Mouse (Mus musculus) liver, embryonic 16.5 days (tissue): ENCODE data around the gene Dnajb4. TPM values are rescaled to one million over a fixed set of nuclear protein-coding genes. Genes with fewer than 3 reads are reported as not detected.
"Not testable (repeated sequence)": the region's sequence is repeated elsewhere in the genome, so short reads cannot be mapped to it uniquely, and the experiment has no call there.

ENCODE experiments used
- ATAC-seq: fragments of 200-750 bp; cut with Nextera tagmentation; 2 replicates; pipeline ENCODE4 v1.8.0; 2017; ENCODE audit warnings: low read depth, mild to moderate bottlenecking, moderate number of reproducible peaks, moderate library complexity
- H3K27ac ChIP-seq: fragments of 300-500 bp; sonication (generic); 2 replicates; pipeline ENCODE4 v1.5.1; 2014; ENCODE audit warnings: mild to moderate bottlenecking, low read length
- H3K27me3 ChIP-seq: fragments of 300-500 bp; sonication (generic); 2 replicates; pipeline ENCODE4 v1.6.1; 2014; ENCODE audit warnings: low read depth, low read length, mixed read lengths; ENCODE audit not compliant: control insufficient read depth, insufficient read depth
- H3K36me3 ChIP-seq: fragments of 300-500 bp; sonication (generic); 2 replicates; pipeline ENCODE4 v1.6.1; 2014; ENCODE audit warnings: mild to moderate bottlenecking; ENCODE audit not compliant: control insufficient read depth, insufficient read depth
- H3K4me1 ChIP-seq: fragments of 300-500 bp; sonication (generic); 2 replicates; pipeline ENCODE4 v1.6.1; 2014; ENCODE audit warnings: low read depth, low read length, mixed read lengths; ENCODE audit not compliant: control insufficient read depth
- H3K4me2 ChIP-seq: fragments of 300-500 bp; sonication (generic); 2 replicates; pipeline ENCODE4 v1.6.1; 2014; ENCODE audit warnings: low read depth, low read length, mixed read lengths
- H3K4me3 ChIP-seq: fragments of 300-500 bp; sonication (generic); 2 replicates; pipeline ENCODE4 v1.5.1; 2014; ENCODE audit warnings: low read depth, mild to moderate bottlenecking, low read length
- H3K9ac ChIP-seq: fragments of 300-500 bp; sonication (generic); 2 replicates; pipeline ENCODE4 v1.6.1; 2014; ENCODE audit warnings: low read depth, low read length
- H3K9me3 ChIP-seq: fragments of 300-500 bp; sonication (generic); replicated peaks from 2 replicates; pipeline ENCODE4 v1.6.1; 2016; ENCODE audit warnings: low read length; ENCODE audit not compliant: control insufficient read depth
- WGBS: fragments of 180-500 bp; shearing (Covaris S2); extraction: QIAGEN DNeasy Blood & Tissue Kit; methylation state at CpG from one replicate; pipeline ENCODE4 v1.1.7; 2014; ENCODE audit not compliant: insufficient replicate concordance; 5-methylcytosine and 5-hydroxymethylcytosine counted together
- polyA plus RNA-seq: library from polyadenylated mRNA; unstranded; fragments of >200 nt; fragmentation: Nextera tagmentation; extraction: Ambion mirVana; gene quantifications from 2 replicates; pipeline ENCODE4 v1.2.1, GENCODE M21; 2015

The Dnajb4 gene
- polyA plus RNA-seq, 1 experiment from 2014 or later, result 37.1 TPM

DNA sequence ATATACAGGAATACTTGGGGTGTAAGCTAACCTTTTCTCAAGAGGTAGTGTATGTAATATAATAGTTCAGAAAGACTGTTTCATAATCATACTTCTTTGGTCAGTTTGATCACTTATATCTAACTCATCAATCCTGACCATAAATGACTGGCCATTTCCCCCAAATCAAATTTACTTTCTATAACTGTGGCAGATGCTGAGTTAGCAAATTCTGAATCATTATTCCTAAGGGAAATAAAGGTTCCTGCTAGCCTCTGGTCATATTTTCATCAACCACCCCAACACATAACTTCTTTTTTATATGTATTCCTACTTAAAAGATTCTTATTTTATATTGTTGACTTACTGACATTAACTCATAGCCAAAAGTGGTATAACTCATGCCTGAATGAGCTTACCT lies 7.2 kb downstream of the Dnajb4 start:
- no peaks in the 10 kb centered on the region for H3K9me3 ChIP-seq
- no peak for ATAC-seq
- H3K4me1 ChIP-seq, result peaks cover 6% of the 10 kb centered on the region
- no peak overlapping the region for H3K4me2 ChIP-seq
- no peaks in the 10 kb centered on the region for H3K27me3 ChIP-seq
- H3K36me3 ChIP-seq, result no peaks in the 10 kb centered on the region; the same call in 1 of the 2 replicates
- H3K27ac ChIP-seq, result no peak overlapping the region
- no peak overlapping the region for H3K4me3 ChIP-seq
- no peak overlapping the region for H3K9ac ChIP-seq

DNA sequence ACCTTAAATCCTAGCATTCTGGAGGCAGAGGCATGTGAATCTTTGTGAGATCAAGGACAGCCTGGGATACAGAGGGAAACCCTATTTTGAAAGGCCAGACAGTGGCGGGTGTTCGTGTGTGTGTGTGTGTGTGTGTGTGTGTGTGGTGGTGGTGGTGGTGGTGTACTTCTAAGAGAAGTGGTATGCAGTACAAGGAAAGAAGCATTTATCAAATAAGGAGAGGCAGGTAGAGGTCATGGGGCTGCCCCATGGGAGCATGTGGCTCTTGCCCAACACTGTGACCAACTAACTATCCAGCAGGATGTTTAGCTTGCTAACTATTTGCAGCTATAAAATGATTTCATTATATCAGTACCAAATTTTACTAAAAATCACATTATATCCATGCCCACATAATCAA lies 8.5 kb downstream of the Dnajb4 start:
- ATAC-seq, result no peak
- Histone ChIP-seq H3K4me3 (no peak overlapping the region), H3K36me3 (no peaks in the 10 kb centered on the region; the same call in 1 of the 2 replicates), H3K9me3 (no peaks in the 10 kb centered on the region), H3K9ac (no peak overlapping the region), H3K27me3 (no peaks in the 10 kb centered on the region), H3K27ac (peak overlapping the region; percentile 79), H3K4me1 (peaks cover 3% of the 10 kb centered on the region; the same call in 1 of the 2 replicates), H3K4me2 (no peak overlapping the region)
- WGBS, result 82% methylated on average over 2 of the region's 2 CpGs

GRCm38 (mm10) chr3:152201181-152201580 lies 8.9 kb downstream of the Dnajb4 start:
- 79% methylated on average over 3 of the region's 3 CpGs for WGBS
- Histone ChIP-seq H3K4me1 (peaks cover 3% of the 10 kb centered on the region; the same call in 1 of the 2 replicates), H3K9ac (no peak overlapping the region), H3K4me2 (no peak overlapping the region), H3K36me3 (no peaks in the 10 kb centered on the region; the same call in 1 of the 2 replicates), H3K4me3 (no peak overlapping the region), H3K27me3 (no peaks in the 10 kb centered on the region), H3K9me3 (no peaks in the 10 kb centered on the region), H3K27ac (peak overlapping the region; percentile 79)
- ATAC-seq, result peak; percentile 48

DNA sequence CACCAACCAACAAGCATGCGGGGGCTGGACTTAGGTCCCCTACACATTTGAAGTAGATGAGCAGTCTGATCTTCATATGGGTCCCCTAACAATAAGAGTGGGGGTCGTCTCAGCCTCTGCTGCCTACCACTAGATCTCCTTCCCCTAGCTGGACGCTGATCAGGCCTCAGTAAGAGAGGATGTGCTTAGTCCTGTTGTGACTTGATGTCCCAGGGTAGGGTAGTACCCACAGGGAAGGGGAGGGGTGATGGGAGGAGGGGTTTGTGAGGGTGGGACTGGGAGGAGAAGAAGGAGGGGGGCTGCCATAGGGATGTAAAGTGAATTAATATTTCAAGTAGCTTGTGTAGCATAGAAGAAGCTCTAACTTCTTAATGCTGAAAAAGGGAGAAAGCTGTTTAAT lies 11.0 kb downstream of the Dnajb4 start:
- Histone ChIP-seq H3K27ac (no peak overlapping the region; the same call in 1 of the 2 replicates), H3K9me3 (no peaks in the 10 kb centered on the region), H3K4me1 (peaks cover 3% of the 10 kb centered on the region; the same call in 1 of the 2 replicates), H3K36me3 (no peaks in the 10 kb centered on the region; the same call in 1 of the 2 replicates), H3K4me3 (peak overlapping the region; percentile 31), H3K9ac (no peak overlapping the region), H3K27me3 (no peaks in the 10 kb centered on the region), H3K4me2 (peak overlapping the region; percentile 46)
- 55% methylated on average over 3 of the region's 3 CpGs for WGBS
- ATAC-seq, result no peak

DNA sequence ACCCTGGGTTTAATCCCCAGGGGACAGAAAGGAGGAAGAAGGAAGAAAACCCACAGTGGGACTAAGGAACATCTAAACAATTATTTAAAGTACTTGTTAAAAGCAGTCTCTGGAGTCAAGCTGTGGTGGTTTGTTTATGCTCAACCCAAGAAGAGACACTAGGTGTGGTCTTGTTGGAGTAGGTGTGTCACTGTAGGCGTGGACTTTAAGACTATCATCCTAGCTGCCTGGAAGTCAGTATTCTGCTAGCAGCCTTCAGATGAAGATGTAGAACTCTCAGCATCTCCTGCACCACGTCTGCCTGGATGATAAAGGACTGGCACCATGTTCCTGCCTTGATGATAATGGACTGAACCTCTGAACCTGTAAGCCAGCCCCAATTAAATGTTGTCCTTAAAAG lies 12.9 kb downstream of the Dnajb4 start:
- not testable (repeated sequence) for H3K36me3 ChIP-seq, H3K27me3 ChIP-seq, H3K4me1 ChIP-seq, H3K9me3 ChIP-seq
- peak; percentile 81 for ATAC-seq
- peak overlapping the region; percentile 60 for H3K4me2 ChIP-seq
- WGBS, result 19% methylated on average over 2 of the region's 2 CpGs
- peak overlapping the region; percentile 61 for H3K4me3 ChIP-seq
- peak overlapping the region; percentile 94 for H3K27ac ChIP-seq
- peak overlapping the region; percentile 50 for H3K9ac ChIP-seq

GRCm38 (mm10) chr3:152193635-152194097 lies 16.4 kb downstream of the Dnajb4 start:
- Histone ChIP-seq H3K4me3 (peak overlapping the region; percentile 79), H3K27ac (peak overlapping the region; percentile 98), H3K4me1 (peaks cover 16% of the 10 kb centered on the region), H3K9ac (peak overlapping the region; percentile 84), H3K27me3 (no peaks in the 10 kb centered on the region), H3K9me3 (no peaks in the 10 kb centered on the region), H3K36me3 (no peaks in the 10 kb centered on the region), H3K4me2 (peak overlapping the region; percentile 62)
- under 1% methylated on average over 17 of the region's 17 CpGs for WGBS
- peak; percentile 93 for ATAC-seq

DNA sequence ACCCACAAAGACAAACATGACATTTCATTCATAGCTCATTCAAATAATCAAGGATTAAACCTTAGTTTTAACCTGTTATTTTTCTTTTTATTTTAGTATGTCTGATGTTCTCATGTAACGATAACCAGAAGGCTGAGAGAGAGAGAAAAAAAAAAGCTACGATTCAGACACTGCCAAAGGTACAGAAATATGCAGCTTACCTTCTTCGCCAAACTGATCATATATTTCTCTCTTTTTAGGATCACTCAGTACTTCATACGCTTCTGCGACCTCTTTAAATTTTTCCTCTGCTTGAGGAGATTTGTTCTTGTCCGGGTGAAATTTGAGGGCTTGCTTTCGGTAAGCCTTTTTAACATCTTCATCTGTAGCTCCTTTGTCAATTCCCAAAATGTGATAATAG lies 16.9 kb downstream of the Dnajb4 start:
- under 1% methylated on average over 7 of the region's 7 CpGs for WGBS
- Histone ChIP-seq H3K9ac (peak overlapping the region; percentile 84), H3K4me2 (peak overlapping the region; percentile 47), H3K27me3 (no peaks in the 10 kb centered on the region), H3K27ac (peak overlapping the region; percentile 98), H3K9me3 (no peaks in the 10 kb centered on the region), H3K36me3 (no peaks in the 10 kb centered on the region), H3K4me1 (peaks cover 17% of the 10 kb centered on the region), H3K4me3 (peak overlapping the region; percentile 79)
- no peak for ATAC-seq

DNA sequence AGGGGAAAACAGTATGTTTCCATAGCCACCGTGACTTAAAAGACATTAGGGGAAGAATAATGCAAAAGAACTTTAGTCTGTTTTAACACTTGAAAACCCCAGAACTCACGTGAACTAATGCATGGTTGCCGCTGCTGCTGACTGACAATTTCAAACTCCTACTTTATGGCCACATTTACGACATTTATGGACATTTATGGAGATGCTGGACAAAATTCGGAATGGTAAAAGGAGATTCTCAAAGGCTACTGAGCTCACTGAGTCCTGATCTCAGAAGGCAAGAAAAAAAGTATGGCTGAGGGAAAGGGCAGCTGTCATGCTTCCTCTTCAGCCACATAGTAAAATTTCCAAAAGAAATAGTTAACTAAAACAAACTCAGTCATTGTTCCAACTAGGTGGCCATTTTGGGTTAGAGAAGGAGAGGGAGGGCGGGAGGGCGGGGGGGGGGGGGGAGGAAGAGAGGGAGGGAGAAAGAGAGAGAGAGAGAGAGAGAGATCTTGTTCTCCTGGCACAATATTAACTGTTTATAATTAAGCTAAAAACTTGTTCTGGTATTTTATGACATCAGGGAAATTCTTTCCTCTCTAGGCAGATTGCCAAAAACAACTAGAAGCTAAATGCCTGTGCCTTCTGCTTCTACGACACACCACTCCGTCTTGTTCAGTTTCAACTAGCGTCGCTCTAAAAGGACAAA lies 17.7 kb downstream of the Dnajb4 start:
- Histone ChIP-seq H3K4me1 (peaks cover 17% of the 10 kb centered on the region), H3K9me3 (no peaks in the 10 kb centered on the region)
- ATAC-seq, result no peak

GRCm38 (mm10) chr3:152191791-152192237 lies 18.3 kb downstream of the Dnajb4 start:
- Histone ChIP-seq H3K4me3 (peak overlapping the region; percentile 73), H3K9ac (peak overlapping the region; percentile 74), H3K4me1 (peaks cover 17% of the 10 kb centered on the region), H3K27me3 (no peaks in the 10 kb centered on the region), H3K27ac (peak overlapping the region; percentile 54), H3K36me3 (peaks cover 3% of the 10 kb centered on the region), H3K9me3 (no peaks in the 10 kb centered on the region), H3K4me2 (peak overlapping the region; percentile 54)
- peak; percentile 45 for ATAC-seq
- WGBS, result 7% methylated on average over 6 of the region's 6 CpGs

More for the DNA sequence above, 17.7 kb downstream of the Dnajb4 start:
- Histone ChIP-seq H3K27ac (peak overlapping the region; percentile 74), H3K4me3 (peak overlapping the region; percentile 73), H3K9ac (peak overlapping the region; percentile 74), H3K27me3 (no peaks in the 10 kb centered on the region), H3K36me3 (0 out of 2 replicates have a peak, but pooled peaks cover 2% of the 10 kb centered on the region), H3K4me2 (peak overlapping the region; percentile 54)
- WGBS, result 5% methylated on average over 11 of the region's 11 CpGs
